Mouse (Mus musculus) midbrain, embryonic 13.5 days (tissue): ENCODE measurements around the gene Gm49337. TPM values are rescaled to one million over a fixed set of nuclear protein-coding genes. Genes with fewer than 3 reads are reported as not detected.
A peak's percentile ranks its signal among the peaks of the same experiment; 100 is the strongest.

Experiments used
- ATAC-seq: fragments of 200-750 bp; cut with Nextera tagmentation; 2 replicates; pipeline ENCODE4 v1.8.0; 2017; ENCODE audit warnings: mild to moderate bottlenecking, moderate TSS enrichment, moderate library complexity
- H3K27ac ChIP-seq: fragments of 300-500 bp; sonication (generic); 2 replicates; pipeline ENCODE4 v1.5.1; 2015; ENCODE audit warnings: inconsistent platforms, mild to moderate bottlenecking, moderate library complexity
- H3K27me3 ChIP-seq: fragments of 300-500 bp; sonication (generic); 2 replicates; pipeline ENCODE4 v1.6.1; 2015; ENCODE audit warnings: mild to moderate bottlenecking, inconsistent platforms
- H3K36me3 ChIP-seq: fragments of 300-500 bp; sonication (generic); 2 replicates; pipeline ENCODE4 v1.6.1; 2015; ENCODE audit warnings: mild to moderate bottlenecking, inconsistent platforms
- H3K4me1 ChIP-seq: fragments of 300-500 bp; sonication (generic); replicated peaks from 2 replicates; pipeline ENCODE4 v1.6.1; 2015; ENCODE audit warnings: inconsistent platforms
- H3K4me2 ChIP-seq: fragments of 300-500 bp; sonication (generic); replicated peaks from 2 replicates; pipeline ENCODE4 v1.6.1; 2015; ENCODE audit warnings: moderate library complexity, mild to moderate bottlenecking, inconsistent platforms
- H3K4me3 ChIP-seq: fragments of 300-500 bp; sonication (generic); replicated peaks from 2 replicates; pipeline ENCODE4 v1.5.1; 2015; ENCODE audit warnings: mild to moderate bottlenecking, inconsistent platforms
- H3K9ac ChIP-seq: fragments of 300-500 bp; sonication (generic); replicated peaks from 2 replicates; pipeline ENCODE4 v1.6.1; 2015; ENCODE audit warnings: mild to moderate bottlenecking, inconsistent platforms
- H3K9me3 ChIP-seq: fragments of 300-500 bp; sonication (generic); 2 replicates; pipeline ENCODE4 v1.6.1; 2016; ENCODE audit warnings: mild to moderate bottlenecking, inconsistent platforms
- WGBS: fragments of 180-500 bp; shearing (Covaris S2); methylation state at CpG from one replicate; pipeline ENCODE4 v1.1.7; 2015; 5-methylcytosine and 5-hydroxymethylcytosine counted together
- polyA plus RNA-seq: library from polyadenylated mRNA; unstranded; fragments of >200 nt; fragmentation: Nextera tagmentation; extraction: Ambion mirVana; gene quantifications from 2 replicates; pipeline ENCODE4 v1.2.1, GENCODE M21; 2015

The Gm49337 gene
- polyA plus RNA-seq, 1 experiment from 2014 or later, result not detected

- H3K36me3 ChIP-seq, result no peaks in the 10 kb centered on the region
- no peaks in the 10 kb centered on the region for H3K9me3 ChIP-seq
- H3K27me3 ChIP-seq, result peaks cover 13% of the 10 kb centered on the region
- peak; percentile 80 for ATAC-seq
- WGBS, result under 1% methylated on average over 47 of the region's 47 CpGs
- peaks cover 17% of the 10 kb centered on the region for H3K4me1 ChIP-seq
- H3K4me2 ChIP-seq, result peak overlapping the region; percentile 94
- H3K9ac ChIP-seq, result peak overlapping the region; percentile 78
- peak overlapping the region; percentile 61 for H3K4me3 ChIP-seq
- no peak overlapping the region for H3K27ac ChIP-seq
Measured at GRCm38 (mm10) chr4:116143891-116144717, 29.1 kb upstream of the Gm49337 start.

GRCm38 (mm10) chr4:116149812-116150155 is 23.4 kb upstream of the Gm49337 start:
- Histone ChIP-seq H3K9ac (peak overlapping the region; percentile 95), H3K4me3 (peak overlapping the region; percentile 76), H3K4me2 (peak overlapping the region; percentile 72), H3K36me3 (peaks cover 30% of the 10 kb centered on the region), H3K27ac (peak overlapping the region; percentile 88), H3K27me3 (no peaks in the 10 kb centered on the region; the same call in 1 of the 2 replicates), H3K4me1 (peaks cover 18% of the 10 kb centered on the region), H3K9me3 (no peaks in the 10 kb centered on the region)
- ATAC-seq, result peak; percentile 9
- WGBS, result 18% methylated on average over 6 of the region's 6 CpGs

- H3K36me3 ChIP-seq, result peaks cover 36% of the 10 kb centered on the region
- ATAC-seq, result peak; percentile 93
- under 1% methylated on average over 65 of the region's 73 CpGs for WGBS
Measured at GRCm38 (mm10) chr4:116150156-116150861, 22.9 kb upstream of the Gm49337 start.

DNA sequence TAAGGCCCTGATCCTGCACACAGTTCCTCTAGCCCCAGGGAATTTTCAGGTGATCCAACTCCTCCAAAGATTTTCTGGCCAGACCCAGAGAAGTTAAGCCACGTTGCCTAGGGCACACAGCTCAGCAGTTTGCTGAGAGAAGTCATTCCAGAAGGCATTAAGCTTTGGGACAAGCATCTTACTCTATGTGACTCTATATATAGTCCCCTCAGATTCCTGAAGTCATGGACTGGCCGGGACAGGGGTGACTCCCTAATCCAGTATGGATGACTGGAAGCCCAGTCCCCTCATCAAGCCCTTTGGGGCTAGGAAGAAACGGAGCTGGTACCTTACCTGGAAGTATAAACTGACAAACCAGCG is 22.3 kb upstream of the Gm49337 start:
- H3K4me3 ChIP-seq, result peak overlapping the region; percentile 76
- peaks cover 18% of the 10 kb centered on the region for H3K4me1 ChIP-seq
- no peaks in the 10 kb centered on the region for H3K9me3 ChIP-seq
- peak; percentile 19; the same call in 1 of the 2 replicates for ATAC-seq
- peak overlapping the region; percentile 88 for H3K27ac ChIP-seq
- WGBS, result 22% methylated on average over 4 of the region's 4 CpGs
- H3K36me3 ChIP-seq, result peaks cover 41% of the 10 kb centered on the region
- H3K27me3 ChIP-seq, result no peaks in the 10 kb centered on the region; the same call in 1 of the 2 replicates
- peak overlapping the region; percentile 95 for H3K9ac ChIP-seq
- peak overlapping the region; percentile 72 for H3K4me2 ChIP-seq

More at GRCm38 (mm10) chr4:116150156-116150861, 22.9 kb upstream of the Gm49337 start:
- Histone ChIP-seq H3K9ac (peak overlapping the region; percentile 95), H3K27ac (peak overlapping the region; percentile 88), H3K27me3 (no peaks in the 10 kb centered on the region; the same call in 1 of the 2 replicates), H3K4me3 (peak overlapping the region; percentile 76), H3K9me3 (no peaks in the 10 kb centered on the region), H3K4me2 (peak overlapping the region; percentile 72), H3K4me1 (peaks cover 18% of the 10 kb centered on the region)

DNA sequence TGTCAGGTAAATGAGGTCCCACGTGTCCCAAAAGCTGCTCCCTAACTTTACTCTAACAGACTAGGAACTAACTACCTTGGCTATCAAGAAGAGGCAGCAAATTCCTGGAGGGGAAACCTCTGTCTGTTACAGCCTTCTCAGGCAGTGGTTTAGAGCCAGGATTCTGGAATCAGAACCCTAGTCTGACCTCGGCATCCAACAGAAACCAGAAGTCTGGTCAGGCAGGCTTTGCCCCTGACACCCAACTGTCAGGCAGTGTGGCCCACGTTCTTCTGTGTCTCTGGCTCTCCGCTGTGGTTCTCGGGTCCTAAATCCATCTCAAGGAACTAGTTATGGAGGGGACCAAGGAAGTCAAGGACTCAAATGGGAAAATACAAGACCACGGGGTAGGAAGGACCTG is 21.9 kb upstream of the Gm49337 start, which contains the start of gene Lurap1:
Lurap1 (minus strand) TSS at position 101 of the 400 bp plus-strand sequence.
- H3K36me3 ChIP-seq, result peaks cover 45% of the 10 kb centered on the region
- peak within 1 kb of the TSS; percentile 76 for H3K4me3 ChIP-seq
- ATAC-seq, result no peak
- H3K9me3 ChIP-seq, result no peaks in the 10 kb centered on the region
- H3K27me3 ChIP-seq, result no peaks in the 10 kb centered on the region; the same call in 1 of the 2 replicates
- WGBS, result 86% methylated on average over 6 of the region's 6 CpGs
- peaks cover 18% of the 10 kb centered on the region for H3K4me1 ChIP-seq
- peak within 1 kb of the TSS; percentile 95 for H3K9ac ChIP-seq
- H3K27ac ChIP-seq, result peak within 1 kb of the TSS; percentile 88
- H3K4me2 ChIP-seq, result peak within 1 kb of the TSS; percentile 72

DNA sequence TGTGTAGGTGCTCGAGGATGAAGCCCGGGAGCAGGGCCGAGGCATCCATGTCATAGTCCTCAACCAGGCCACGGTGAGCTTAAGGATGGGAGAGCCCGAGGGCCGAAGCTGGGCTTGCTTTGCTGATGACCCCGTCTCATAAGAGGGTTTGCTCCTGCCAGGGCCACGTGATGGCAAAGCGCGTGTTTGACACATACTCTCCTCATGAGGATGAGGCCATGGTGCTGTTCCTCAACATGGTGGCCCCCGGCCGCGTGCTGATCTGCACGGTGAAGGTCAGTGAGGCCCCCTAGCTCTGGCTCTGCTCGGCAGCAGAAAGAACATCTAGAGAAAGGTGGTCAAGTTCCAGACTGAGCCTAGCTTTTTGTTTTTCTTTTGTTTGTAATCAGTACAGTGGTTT is 20.5 kb upstream of the Gm49337 start:
- H3K27me3 ChIP-seq, result no peaks in the 10 kb centered on the region; the same call in 1 of the 2 replicates
- peak overlapping the region; percentile 29; the same call in 1 of the 2 replicates for H3K9ac ChIP-seq

GRCm38 (mm10) chr4:116157882-116158281 is 15.3 kb upstream of the Gm49337 start:
- Histone ChIP-seq H3K4me3 (no peak overlapping the region), H3K9ac (no peak overlapping the region), H3K4me1 (no peaks in the 10 kb centered on the region), H3K27me3 (no peaks in the 10 kb centered on the region), H3K9me3 (no peaks in the 10 kb centered on the region), H3K4me2 (no peak overlapping the region), H3K27ac (no peak overlapping the region), H3K36me3 (peaks cover 72% of the 10 kb centered on the region)
- ATAC-seq, result no peak
- 96% methylated on average over 2 of the region's 2 CpGs for WGBS

More for the DNA sequence above, 20.5 kb upstream of the Gm49337 start:
- WGBS, result 94% methylated on average over 15 of the region's 15 CpGs
- H3K4me3 ChIP-seq, result no peak overlapping the region
- no peak overlapping the region; the same call in 1 of the 2 replicates for H3K27ac ChIP-seq
- ATAC-seq, result no peak
- H3K4me2 ChIP-seq, result no peak overlapping the region
- no peaks in the 10 kb centered on the region for H3K9me3 ChIP-seq
- H3K4me1 ChIP-seq, result peaks cover 18% of the 10 kb centered on the region
- H3K36me3 ChIP-seq, result peaks cover 60% of the 10 kb centered on the region

- Histone ChIP-seq H3K4me2 (no peak overlapping the region), H3K4me3 (no peak overlapping the region), H3K36me3 (peaks cover 51% of the 10 kb centered on the region), H3K4me1 (no peaks in the 10 kb centered on the region), H3K9ac (no peak overlapping the region), H3K9me3 (no peaks in the 10 kb centered on the region), H3K27ac (no peak overlapping the region), H3K27me3 (no peaks in the 10 kb centered on the region)
- 81% methylated on average over 3 of the region's 3 CpGs for WGBS
- peak; percentile 62; the same call in 1 of the 2 replicates for ATAC-seq
Measured at GRCm38 (mm10) chr4:116159912-116160311, 13.3 kb upstream of the Gm49337 start.

DNA sequence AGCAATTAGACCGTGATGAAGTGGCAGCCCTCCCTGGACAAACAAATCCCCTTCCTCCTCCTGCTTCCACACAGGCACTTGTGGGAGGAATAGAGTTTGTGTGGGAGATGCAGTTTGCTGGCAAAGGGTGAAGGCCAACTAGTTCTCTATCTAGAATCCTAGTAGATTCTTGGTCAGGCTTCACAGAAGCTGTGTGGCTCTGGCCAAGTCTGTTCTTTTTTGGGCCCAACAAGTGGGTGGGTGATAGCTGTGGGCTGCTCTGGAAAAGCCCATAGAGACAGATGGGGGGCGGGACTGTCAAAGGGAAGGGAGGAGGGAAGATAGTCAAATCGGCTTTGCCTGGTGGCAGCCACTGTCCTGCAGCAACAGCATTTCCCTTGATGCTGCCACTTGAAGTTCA is 12.4 kb upstream of the Gm49337 start:
- ATAC-seq, result no peak
- no peak overlapping the region for H3K4me2 ChIP-seq
- 83% methylated on average over 3 of the region's 3 CpGs for WGBS
- H3K9ac ChIP-seq, result no peak overlapping the region
- H3K27ac ChIP-seq, result no peak overlapping the region
- no peaks in the 10 kb centered on the region for H3K27me3 ChIP-seq
- peaks cover 43% of the 10 kb centered on the region for H3K36me3 ChIP-seq
- no peaks in the 10 kb centered on the region for H3K9me3 ChIP-seq
- H3K4me1 ChIP-seq, result no peaks in the 10 kb centered on the region
- H3K4me3 ChIP-seq, result no peak overlapping the region

DNA sequence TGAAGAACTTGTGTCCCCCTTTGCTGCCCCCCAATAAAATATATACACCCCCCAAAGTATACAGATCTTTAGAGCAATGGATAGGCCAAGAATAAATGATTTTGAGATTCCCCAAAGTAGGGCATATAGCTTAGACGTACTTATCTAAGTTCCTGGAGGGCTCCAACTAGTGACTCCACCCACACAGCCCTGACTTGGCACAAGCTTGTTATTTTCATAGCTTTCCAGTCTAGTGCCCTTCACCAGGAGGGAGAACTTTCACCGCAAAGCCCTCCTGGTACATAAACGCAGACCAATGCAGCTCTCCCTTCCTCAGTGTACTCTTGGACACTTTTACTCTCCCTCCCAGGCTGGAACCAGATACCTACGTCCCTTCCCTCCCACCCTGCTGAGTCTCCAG is 11.0 kb upstream of the Gm49337 start:
- H3K4me2 ChIP-seq, result no peak overlapping the region
- ATAC-seq, result no peak
- H3K27me3 ChIP-seq, result no peaks in the 10 kb centered on the region
- H3K9ac ChIP-seq, result no peak overlapping the region
- H3K9me3 ChIP-seq, result no peaks in the 10 kb centered on the region
- no peak overlapping the region for H3K4me3 ChIP-seq
- WGBS, result 82% methylated on average over 4 of the region's 4 CpGs
- no peak overlapping the region for H3K27ac ChIP-seq
- H3K4me1 ChIP-seq, result no peaks in the 10 kb centered on the region
- H3K36me3 ChIP-seq, result peaks cover 29% of the 10 kb centered on the region

DNA sequence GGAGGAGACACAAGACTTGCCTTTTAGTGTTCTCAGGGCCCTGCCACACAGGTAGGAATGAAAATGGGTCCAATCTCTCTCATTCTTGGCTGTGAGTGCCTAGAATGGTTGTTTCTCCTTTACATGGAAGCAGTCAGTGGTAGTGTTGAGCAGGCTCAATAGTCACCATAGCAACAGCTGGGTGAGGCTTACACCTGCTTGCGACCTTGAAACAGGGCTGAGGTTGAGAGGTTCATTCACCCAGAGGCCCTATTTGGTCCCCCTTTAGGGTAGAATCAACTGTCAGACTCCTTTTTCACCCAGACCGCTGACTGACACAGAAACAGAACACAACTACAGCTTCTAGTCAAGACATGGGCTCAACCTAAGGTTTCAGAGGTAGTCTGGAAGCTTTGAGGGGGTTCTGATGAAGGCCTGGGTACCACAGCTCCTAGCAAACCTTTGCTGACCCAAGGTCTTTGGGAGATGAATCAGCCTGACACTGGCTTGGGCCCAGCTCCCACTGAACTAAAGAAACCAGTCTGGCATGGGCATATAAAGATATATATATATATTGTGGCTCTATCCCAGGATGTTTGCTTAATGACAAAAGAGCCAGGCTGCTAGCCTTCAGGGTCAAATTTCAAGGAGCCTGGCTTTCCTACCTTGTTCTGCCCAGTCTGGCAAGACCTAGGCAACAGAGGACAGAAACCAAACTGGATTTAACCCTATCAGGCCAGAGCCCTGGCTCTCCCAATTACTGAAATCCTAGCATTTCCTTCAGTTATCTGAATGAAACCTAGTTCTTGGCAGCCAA is 8.2 kb upstream of the Gm49337 start:
- no peaks in the 10 kb centered on the region for H3K4me1 ChIP-seq
- H3K9me3 ChIP-seq, result no peaks in the 10 kb centered on the region
- 80% methylated on average over 2 of the region's 2 CpGs for WGBS
- H3K27ac ChIP-seq, result no peak overlapping the region
- no peak overlapping the region for H3K4me2 ChIP-seq
- no peak for ATAC-seq
- peaks cover under 1% of the 10 kb centered on the region; the same call in 1 of the 2 replicates for H3K36me3 ChIP-seq
- no peak overlapping the region for H3K9ac ChIP-seq
- H3K4me3 ChIP-seq, result no peak overlapping the region
- H3K27me3 ChIP-seq, result no peaks in the 10 kb centered on the region
